Mouse (Mus musculus) ES-E14 (cell line): ENCODE results near the gene Dnajb1.

Source experiments
- ZC3H11A ChIP-seq: IDR thresholded peaks from 2 replicates; pipeline ENCODE4 v1.6.1; 2012; ENCODE audit warnings: low read depth, mild to moderate bottlenecking, inconsistent platforms, low read length, borderline replicate concordance
- ZNF384 ChIP-seq: IDR thresholded peaks from 2 replicates; pipeline ENCODE4 v1.6.1; 2012; ENCODE audit warnings: low read depth, low read length, inconsistent platforms

DNA sequence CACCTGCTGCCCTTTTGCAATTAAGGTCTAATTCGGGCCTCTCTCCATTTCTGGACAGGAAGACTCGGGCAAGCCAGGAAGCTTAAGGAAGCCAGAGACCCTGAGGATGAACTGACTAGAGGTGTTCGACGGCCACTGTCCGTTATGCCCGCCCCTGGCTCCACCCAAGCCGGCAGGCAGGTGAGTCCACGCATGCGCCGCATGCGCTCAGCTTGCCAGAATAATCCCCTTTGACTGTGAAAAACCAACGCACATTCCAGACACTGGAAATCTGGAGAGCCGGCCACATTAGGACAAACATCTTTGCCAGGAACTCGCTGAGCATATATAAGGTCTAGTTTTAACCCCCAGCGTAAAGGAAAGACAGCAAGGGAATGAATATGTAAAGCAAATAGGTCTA is 24.8 kb upstream of the Dnajb1 start:
- TF ChIP-seq ZNF384, result no peak
- no peak for TF ChIP-seq ZC3H11A
